Mouse (Mus musculus): ENCODE measurements around the gene Ogdh. TPM values are rescaled to one million over a fixed set of nuclear protein-coding genes. Genes with fewer than 3 reads are reported as not detected.

Gene Ogdh
- polyA plus RNA-seq, 1 experiment from 2014 or later: 187 TPM

DNA sequence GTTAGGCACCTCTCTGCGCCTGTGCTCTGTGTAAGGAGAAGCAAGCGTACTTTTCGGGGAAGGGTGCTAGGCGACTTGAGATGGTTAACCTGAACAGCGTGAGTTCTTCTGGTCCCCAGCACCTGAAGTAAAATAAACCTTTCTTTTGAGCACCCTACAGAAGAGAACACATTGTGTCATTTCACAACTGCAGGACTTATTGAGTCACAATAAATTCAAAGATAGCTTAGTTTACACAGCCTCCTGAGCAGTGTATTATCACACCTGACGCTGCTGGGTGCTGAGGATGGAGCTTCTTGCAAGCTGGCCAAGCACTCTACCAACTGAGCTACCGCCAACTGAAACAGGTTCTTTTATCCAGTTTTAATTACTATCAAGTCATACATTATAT lies 16.3 kb upstream of the Ogdh start:
- WGBS: 23% methylated on average over 7 of the region's 7 CpGs
- DNase-seq (ENCODE audit: low spot score): no peak
- H3K27ac ChIP-seq: peak overlapping the region; percentile 90

DNA sequence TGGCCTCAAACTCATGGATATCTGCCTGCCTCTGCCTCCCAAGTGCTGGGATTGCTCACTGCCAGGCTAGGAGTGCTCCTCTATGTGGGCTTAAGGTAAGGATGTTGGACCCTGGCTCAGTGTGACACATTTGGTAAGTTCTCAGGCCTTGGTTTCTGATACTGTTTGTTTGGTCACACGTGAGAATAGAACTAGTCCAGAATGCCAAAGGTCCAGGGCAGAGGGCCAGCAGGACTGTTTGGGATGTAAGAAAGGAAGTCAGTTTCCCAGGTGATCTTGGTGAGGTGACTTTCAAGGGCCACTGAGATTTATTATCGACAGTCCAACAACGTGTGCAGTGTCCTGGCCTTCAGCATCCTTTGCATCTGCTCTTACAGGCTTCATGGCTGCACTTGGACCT lies 15.0 kb upstream of the Ogdh start:
- Histone ChIP-seq H3K9me3 (peaks cover 5% of the 10 kb centered on the region; the same call in 1 of the 2 replicates), H3K27ac (no peak overlapping the region), H3K4me1 (peaks cover 14% of the 10 kb centered on the region), H3K27me3 (ENCODE audit: insufficient read depth, poor library complexity, severe bottlenecking) (no peaks in the 10 kb centered on the region), H3K36me3 (peaks cover 12% of the 10 kb centered on the region), H3K4me3 (no peak overlapping the region)
- WGBS: 80% methylated on average over 3 of the region's 3 CpGs
- no peak for DNase-seq (ENCODE audit: low spot score)

More for the DNA sequence above, 16.3 kb upstream of the Ogdh start:
- Histone ChIP-seq H3K27me3 (ENCODE audit: insufficient read depth, poor library complexity, severe bottlenecking) (no peaks in the 10 kb centered on the region), H3K4me1 (peaks cover 14% of the 10 kb centered on the region), H3K9me3 (peaks cover 3% of the 10 kb centered on the region; the same call in 1 of the 2 replicates), H3K4me3 (peak overlapping the region; percentile 96), H3K36me3 (peaks cover 24% of the 10 kb centered on the region)

DNA sequence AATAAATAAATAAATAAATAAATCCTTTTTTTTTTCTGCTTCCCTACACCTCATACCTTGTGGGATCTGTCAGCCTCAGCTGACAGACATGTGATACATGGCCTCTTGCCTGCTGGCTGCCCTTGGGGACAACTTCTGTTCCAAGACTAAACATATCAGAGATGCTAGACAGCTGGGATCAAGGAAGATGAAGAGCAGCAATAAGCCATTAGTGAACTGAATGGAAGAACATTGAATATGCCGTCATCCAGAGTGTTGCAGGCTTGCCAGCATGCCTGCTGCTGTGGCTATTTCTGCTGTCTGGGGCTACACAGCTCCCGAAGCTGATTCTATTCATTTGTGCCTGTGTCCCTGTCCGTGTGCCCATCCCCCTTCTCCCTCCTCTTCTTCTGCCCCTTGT lies 8.5 kb upstream of the Ogdh start:
- Histone ChIP-seq H3K4me3 (no peak overlapping the region), H3K27ac (no peak overlapping the region), H3K27me3 (ENCODE audit: insufficient read depth, poor library complexity, severe bottlenecking) (no peaks in the 10 kb centered on the region), H3K36me3 (no peaks in the 10 kb centered on the region), H3K4me1 (no peaks in the 10 kb centered on the region), H3K9me3 (peaks cover 5% of the 10 kb centered on the region; the same call in 1 of the 2 replicates)
- 89% methylated on average over 3 of the region's 3 CpGs for WGBS
- no peak for DNase-seq (ENCODE audit: low spot score)

DNA sequence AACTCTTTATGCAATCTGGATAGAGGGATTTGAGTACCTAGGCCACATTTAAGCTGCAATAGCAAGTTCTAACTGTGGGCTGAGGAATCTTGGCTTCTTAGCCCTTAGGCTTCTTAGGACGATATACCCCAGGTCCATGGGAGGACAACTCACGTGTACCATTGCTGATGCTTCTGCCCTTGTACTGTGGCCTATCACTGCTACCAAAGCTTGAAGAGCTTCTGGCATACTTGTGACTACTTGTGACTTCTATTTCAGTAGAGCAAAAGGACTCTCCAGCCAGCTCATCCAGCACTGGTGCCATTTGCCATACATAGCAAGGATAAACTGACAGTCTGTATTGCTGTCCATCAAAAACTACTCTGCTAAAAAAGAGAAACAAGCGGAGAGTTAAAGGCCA lies 1.3 kb upstream of the Ogdh start:
- no peaks in the 10 kb centered on the region for H3K36me3 ChIP-seq
- H3K27me3 ChIP-seq (ENCODE audit: insufficient read depth, poor library complexity, severe bottlenecking): no peaks in the 10 kb centered on the region
- H3K27ac ChIP-seq: no peak overlapping the region
- H3K9me3 ChIP-seq: no peaks in the 10 kb centered on the region
- H3K4me1 ChIP-seq: peaks cover 16% of the 10 kb centered on the region; the same call in 1 of the 2 replicates
- DNase-seq (ENCODE audit: low spot score): no peak
- WGBS: 85% methylated on average over 3 of the region's 3 CpGs
- H3K4me3 ChIP-seq: no peak overlapping the region

DNA sequence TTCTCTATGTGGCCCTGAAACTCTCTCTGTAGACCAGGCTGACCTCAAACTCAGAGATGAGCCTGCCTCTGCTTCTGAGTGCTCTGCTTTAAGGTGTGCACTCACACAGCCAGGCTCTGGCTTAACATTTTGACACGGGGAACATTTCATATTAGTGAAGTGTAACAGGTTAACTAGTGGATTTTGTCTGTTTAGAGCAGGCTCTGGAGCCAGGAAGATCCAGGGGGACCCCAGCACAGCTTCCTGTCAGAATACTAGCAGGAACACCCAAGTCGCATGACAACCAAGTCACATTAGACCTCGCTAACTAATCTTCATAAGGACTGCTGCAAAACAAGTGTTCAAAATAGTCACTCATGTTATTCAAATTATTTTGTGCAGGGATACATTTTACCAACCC lies 550 bp upstream of the Ogdh start:
- Histone ChIP-seq H3K27ac (peak overlapping the region; percentile 95), H3K36me3 (no peaks in the 10 kb centered on the region), H3K9me3 (no peaks in the 10 kb centered on the region), H3K4me1 (peaks cover 16% of the 10 kb centered on the region; the same call in 1 of the 2 replicates), H3K4me3 (peak overlapping the region; percentile 85), H3K27me3 (ENCODE audit: insufficient read depth, poor library complexity, severe bottlenecking) (no peaks in the 10 kb centered on the region)
- 25% methylated on average over 3 of the region's 3 CpGs for WGBS
- DNase-seq (ENCODE audit: low spot score): no peak

DNA sequence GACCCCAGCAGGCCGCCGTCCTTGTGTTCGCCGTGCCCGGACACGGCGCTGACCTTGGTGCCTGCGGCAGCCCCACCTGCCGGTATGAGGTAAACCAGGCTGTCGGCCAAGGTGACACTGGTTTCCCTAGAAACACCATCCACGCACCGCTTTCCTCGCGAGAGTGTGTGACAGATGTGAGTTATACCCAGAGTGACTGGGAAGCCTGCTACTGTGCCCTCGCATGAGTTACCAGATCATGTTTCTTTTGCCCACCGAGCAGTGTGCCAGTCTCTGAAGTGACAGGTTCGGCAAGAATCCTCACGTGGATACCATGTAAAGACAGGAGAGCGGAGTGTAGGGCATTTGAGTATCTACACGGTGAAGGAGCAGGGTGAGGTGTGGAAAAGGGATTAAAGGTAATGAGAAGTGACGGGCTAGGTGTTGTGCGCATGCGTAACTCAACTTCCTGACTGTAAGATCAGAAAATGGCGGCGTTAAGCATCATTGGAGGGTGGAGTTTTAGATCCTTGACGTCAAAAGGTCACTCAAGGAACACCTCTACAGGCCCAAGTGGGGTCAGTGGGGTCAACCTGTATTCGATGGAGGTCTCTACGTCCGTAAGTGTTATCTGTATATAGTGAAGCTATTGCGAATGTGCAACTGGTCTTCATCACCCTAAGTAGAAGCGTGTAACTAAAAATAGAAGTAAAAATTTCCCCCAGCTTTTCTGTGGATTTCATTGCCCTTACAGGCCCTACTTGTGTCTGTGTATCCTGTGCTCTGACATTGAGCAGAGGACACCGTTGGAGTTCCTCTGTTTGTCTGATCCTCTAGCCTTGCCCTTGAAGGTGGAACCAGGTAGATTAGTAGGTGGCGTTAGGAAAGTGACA lies 919 bp downstream of the Ogdh start:
- peaks cover 6% of the 10 kb centered on the region for H3K36me3 ChIP-seq
- peak overlapping the region; percentile 95 for H3K27ac ChIP-seq
- no peaks in the 10 kb centered on the region for H3K9me3 ChIP-seq
- H3K4me1 ChIP-seq: peaks cover 16% of the 10 kb centered on the region; the same call in 1 of the 2 replicates
- H3K27me3 ChIP-seq (ENCODE audit: insufficient read depth, poor library complexity, severe bottlenecking): no peaks in the 10 kb centered on the region
- peak; percentile 94 for DNase-seq (ENCODE audit: low spot score)
- H3K4me3 ChIP-seq: peak overlapping the region; percentile 85
- 10% methylated on average over 33 of the region's 33 CpGs for WGBS

DNA sequence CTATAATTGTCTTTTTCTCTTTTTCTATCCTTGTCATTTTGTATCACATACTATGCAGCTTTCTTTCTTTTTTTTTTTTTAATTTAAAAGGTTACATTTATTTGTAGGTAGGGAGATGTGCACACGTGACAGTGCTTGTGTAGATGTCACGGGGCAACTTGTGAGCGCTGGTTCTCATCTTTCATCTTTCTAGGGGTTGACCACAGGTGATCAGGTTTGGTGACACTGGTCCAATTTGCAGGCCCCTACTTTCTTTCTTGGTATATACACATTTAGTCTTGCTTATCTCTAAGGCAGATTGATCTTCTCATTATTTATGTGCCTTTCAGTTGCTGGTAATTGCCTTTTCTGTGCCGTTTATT lies 1.5 kb downstream of the Ogdh start:
- WGBS: 94% methylated on average over 4 of the region's 4 CpGs
- Histone ChIP-seq H3K4me1 (peaks cover 16% of the 10 kb centered on the region; the same call in 1 of the 2 replicates), H3K36me3 (peaks cover 13% of the 10 kb centered on the region), H3K9me3 (no peaks in the 10 kb centered on the region), H3K4me3 (peak overlapping the region; percentile 85), H3K27me3 (ENCODE audit: insufficient read depth, poor library complexity, severe bottlenecking) (no peaks in the 10 kb centered on the region), H3K27ac (peak overlapping the region; percentile 95)
- no peak for DNase-seq (ENCODE audit: low spot score)

DNA sequence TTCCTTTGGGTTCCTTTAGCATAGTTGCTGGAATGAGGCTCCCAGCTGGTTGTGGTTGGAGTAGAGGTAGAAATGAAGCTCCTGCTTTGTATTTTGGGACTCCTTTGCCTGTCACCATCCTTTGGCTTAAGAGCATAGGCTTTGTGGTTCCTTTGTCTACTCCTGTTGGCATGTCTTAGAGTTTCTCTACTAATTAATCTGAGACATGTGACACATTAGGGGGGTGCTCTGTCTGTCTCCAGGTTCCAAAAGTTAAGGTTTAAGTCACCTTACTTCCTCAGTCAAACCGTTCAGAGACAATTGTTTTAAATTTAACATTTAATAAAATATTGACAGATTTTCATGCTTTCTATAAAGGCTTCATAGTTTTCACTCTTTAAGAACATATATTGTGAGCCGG lies 2.2 kb downstream of the Ogdh start:
- Histone ChIP-seq H3K9me3 (no peaks in the 10 kb centered on the region), H3K4me3 (no peak overlapping the region; the same call in 1 of the 2 replicates), H3K27me3 (ENCODE audit: insufficient read depth, poor library complexity, severe bottlenecking) (no peaks in the 10 kb centered on the region), H3K27ac (no peak overlapping the region), H3K4me1 (peaks cover 16% of the 10 kb centered on the region; the same call in 1 of the 2 replicates), H3K36me3 (peaks cover 19% of the 10 kb centered on the region)
- DNase-seq (ENCODE audit: low spot score): no peak
- WGBS: 91% methylated on average over 2 of the region's 2 CpGs

DNA sequence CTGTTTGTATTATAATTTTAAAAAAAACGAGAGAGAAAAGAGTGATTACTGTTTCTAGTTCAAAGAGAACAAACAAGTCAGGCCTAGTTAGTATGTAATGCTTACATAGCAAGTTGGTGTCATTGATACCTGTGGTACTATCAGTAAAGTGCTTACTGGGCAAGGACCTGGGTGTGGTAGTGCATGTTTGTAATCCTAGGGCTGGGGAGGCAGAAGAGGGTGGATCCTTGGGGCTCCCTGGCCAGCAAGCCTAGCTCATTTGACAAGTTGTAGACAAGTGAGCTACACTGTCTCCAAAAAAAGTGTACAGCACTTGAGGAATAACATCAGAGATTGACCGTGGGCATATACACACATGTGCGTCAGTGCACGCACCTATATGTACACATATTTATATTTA lies 3.2 kb downstream of the Ogdh start:
- Histone ChIP-seq H3K4me1 (peaks cover 16% of the 10 kb centered on the region; the same call in 1 of the 2 replicates), H3K27me3 (ENCODE audit: insufficient read depth, poor library complexity, severe bottlenecking) (no peaks in the 10 kb centered on the region), H3K36me3 (peaks cover 29% of the 10 kb centered on the region), H3K27ac (no peak overlapping the region), H3K9me3 (no peaks in the 10 kb centered on the region), H3K4me3 (no peak overlapping the region)
- peak; percentile 82 for DNase-seq (ENCODE audit: low spot score)
- 88% methylated on average over 4 of the region's 4 CpGs for WGBS

DNA sequence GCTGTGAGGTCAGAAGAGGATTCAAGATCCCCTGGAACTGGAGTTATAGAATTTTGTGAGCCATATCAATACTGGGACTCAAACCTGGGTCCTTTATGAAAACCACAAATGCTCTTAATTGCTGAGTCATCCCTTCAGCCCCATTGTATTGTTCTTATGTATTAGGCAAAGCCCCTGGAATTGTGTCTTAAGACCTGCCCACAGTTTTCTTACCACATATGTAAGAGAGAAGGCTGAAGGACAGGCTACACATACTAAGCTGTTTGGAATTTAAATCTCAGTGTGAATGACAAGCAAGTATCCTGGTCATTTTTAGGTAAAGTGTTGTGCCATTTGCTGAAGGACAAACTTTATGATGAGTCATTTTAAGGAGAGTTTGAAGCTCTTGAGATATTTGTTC lies 4.6 kb downstream of the Ogdh start:
- Histone ChIP-seq H3K4me3 (no peak overlapping the region), H3K27me3 (ENCODE audit: insufficient read depth, poor library complexity, severe bottlenecking) (no peaks in the 10 kb centered on the region), H3K9me3 (no peaks in the 10 kb centered on the region)

DNA sequence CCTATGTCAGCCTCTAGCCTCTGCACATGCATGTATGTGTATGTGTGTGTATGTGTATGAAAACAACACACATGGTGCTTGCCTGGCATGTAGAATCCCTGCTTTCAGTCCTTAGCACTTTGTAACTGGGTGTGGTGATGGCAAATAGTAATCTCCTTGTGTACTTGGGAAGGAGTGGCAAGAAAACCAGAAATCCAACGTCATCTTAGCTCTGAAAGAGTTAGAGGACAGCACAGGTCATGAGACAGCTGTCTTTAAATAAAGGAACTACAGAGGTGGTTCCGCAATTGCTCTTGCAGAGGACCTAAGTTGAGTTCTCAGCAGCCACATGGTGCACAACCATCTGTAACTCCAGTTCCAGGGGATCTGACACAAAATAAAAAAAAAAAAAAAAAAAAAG lies 8.0 kb downstream of the Ogdh start:
- 0 out of 2 replicates have a peak, but pooled peaks cover under 1% of the 10 kb centered on the region for H3K4me1 ChIP-seq
- no peak overlapping the region for H3K4me3 ChIP-seq
- no peak overlapping the region for H3K27ac ChIP-seq
- 83% methylated on average over 2 of the region's 2 CpGs for WGBS
- no peak for DNase-seq (ENCODE audit: low spot score)
- H3K27me3 ChIP-seq (ENCODE audit: insufficient read depth, poor library complexity, severe bottlenecking): no peaks in the 10 kb centered on the region
- H3K9me3 ChIP-seq: no peaks in the 10 kb centered on the region
- peaks cover 67% of the 10 kb centered on the region for H3K36me3 ChIP-seq

More for the DNA sequence above, 4.6 kb downstream of the Ogdh start:
- no peak for DNase-seq (ENCODE audit: low spot score)
- Histone ChIP-seq H3K36me3 (peaks cover 43% of the 10 kb centered on the region), H3K27ac (no peak overlapping the region), H3K4me1 (peaks cover 16% of the 10 kb centered on the region; the same call in 1 of the 2 replicates)

DNA sequence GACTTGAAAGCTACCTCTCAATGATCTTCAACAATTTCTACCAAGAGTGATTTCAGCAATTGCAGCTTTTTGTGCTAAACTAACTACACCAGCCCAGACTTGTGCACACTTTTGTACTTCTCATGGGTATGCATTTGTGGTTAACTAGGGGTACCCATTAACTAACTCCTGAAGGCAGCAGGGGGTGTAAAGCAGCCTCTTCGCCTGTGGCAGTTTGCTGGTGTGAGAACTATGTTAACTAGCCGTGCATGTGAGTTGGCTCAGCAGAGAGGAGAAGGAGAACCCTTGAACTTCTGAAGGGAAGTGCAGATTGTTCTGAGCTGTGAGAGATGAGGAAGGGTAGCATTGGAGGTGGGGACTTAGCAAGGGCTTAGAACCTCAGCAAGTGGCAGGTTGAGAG lies 11.4 kb downstream of the Ogdh start:
- no peak overlapping the region for H3K4me3 ChIP-seq
- no peaks in the 10 kb centered on the region for H3K9me3 ChIP-seq
- no peak for DNase-seq (ENCODE audit: low spot score)
- WGBS: 89% methylated on average over 2 of the region's 2 CpGs
- H3K36me3 ChIP-seq: peaks cover 83% of the 10 kb centered on the region
- no peaks in the 10 kb centered on the region for H3K27me3 ChIP-seq (ENCODE audit: insufficient read depth, poor library complexity, severe bottlenecking)
- H3K4me1 ChIP-seq: no peaks in the 10 kb centered on the region
- no peak overlapping the region for H3K27ac ChIP-seq

DNA sequence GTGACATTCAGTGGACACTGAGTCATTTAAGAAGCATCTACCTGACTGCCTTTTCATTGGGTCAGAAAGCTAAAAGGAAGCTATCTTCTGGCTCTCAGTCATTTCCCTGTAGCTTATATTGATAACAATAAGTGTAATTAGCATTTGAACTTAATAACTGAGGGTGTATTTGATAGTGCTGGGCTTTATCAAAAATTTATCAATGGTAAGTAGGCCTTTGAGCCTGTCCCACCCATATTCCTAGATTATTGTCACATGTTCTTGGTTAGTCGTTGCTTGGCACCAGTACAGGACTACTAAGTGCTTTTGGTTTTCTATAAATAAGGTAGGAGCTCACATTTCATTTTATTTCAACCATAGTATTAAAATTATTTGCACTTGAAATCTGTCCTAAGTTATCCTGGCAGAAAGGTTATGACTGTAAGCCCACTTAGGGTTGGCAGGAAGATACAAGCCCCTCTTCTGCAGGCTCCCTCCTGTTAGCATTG lies 14.6 kb downstream of the Ogdh start:
- no peaks in the 10 kb centered on the region for H3K9me3 ChIP-seq
- 87% methylated on average over 1 of the region's 1 CpGs for WGBS
- no peaks in the 10 kb centered on the region for H3K27me3 ChIP-seq (ENCODE audit: insufficient read depth, poor library complexity, severe bottlenecking)
- H3K4me3 ChIP-seq: no peak overlapping the region
- H3K4me1 ChIP-seq: no peaks in the 10 kb centered on the region
- no peak for DNase-seq (ENCODE audit: low spot score)
- peaks cover 82% of the 10 kb centered on the region for H3K36me3 ChIP-seq
- no peak overlapping the region for H3K27ac ChIP-seq
